ENCODE assay signal across 9 mouse cellular contexts in the genomic region with DNA sequence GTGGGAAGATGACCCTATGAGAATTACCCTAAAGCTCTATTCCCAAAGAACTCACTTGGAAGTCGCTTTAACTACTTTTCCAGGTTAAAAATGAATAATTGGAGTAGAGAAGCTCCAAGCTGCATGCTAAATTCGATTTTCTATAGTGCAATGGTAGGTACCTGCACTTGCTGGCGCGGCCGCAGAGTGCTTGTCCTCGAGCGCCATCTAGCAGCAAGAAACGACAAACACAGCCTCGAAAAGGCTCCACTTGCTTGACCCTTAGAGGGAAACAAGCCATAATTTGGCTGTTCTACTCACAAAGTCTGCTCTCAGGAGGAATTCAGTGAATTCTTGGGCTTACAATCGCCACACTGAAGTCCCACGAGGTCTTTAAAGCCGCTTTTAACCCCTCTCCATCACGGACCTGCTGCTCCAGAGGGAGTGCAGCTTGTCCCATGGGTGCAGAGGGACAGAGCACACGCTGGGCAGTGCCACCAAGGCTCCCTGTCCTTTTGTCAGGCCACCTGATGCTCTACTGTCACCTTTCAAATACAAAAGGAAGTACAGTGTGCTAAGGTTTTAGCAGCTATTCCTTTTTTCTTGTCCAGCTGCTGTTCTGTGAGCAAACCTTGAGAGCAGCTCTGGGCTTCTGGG. TPM values are rescaled to one million over a fixed set of nuclear protein-coding genes. Genes with fewer than 3 reads are reported as not detected.
DNase-seq lines count a peak whose midpoint lies in the region; ATAC-seq and TF ChIP-seq lines count a peak whose summit lies in the region.
"Had no signal": no experiment of that assay in that cellular context is flagged by ENCODE, and none has a peak within 500 bp of the region (broad histone marks: within the 10 kb centered on the region; RNA-seq: fewer than 3 reads in every experiment).

No protein-coding gene starts in this region.

- intact Hi-C loops in left cerebral cortex, adult 2 months (cut with DNase I), result loop anchor here (2.0 kb wide), 1 partner anchor 155 kb away; no protein-coding TSS in a partner anchor

- no peaks in the 10 kb centered on the region for H3K4me1 ChIP-seq in lung, postnatal 0 days (ENCODE audit: insufficient read depth, low read depth, low read length)
- H3K4me1 ChIP-seq: heart, embryonic 13.5 days had no signal

- H3K4me2 ChIP-seq in lung, postnatal 0 days (replicated peaks; ENCODE audit: low read depth, low read length), result no peak overlapping the region
- H3K4me2 ChIP-seq: heart, embryonic 13.5 days had no signal

- H3K27me3 ChIP-seq in lung, postnatal 0 days (replicated peaks; ENCODE audit: insufficient read depth, low read length), result no peaks in the 10 kb centered on the region

- peak; percentile 84 for TF ChIP-seq CTCF in left cerebral cortex, adult 2 months (IDR thresholded peaks at IDR 0.05)
- peak; percentile 92 for TF ChIP-seq CTCF in lung, postnatal 0 days (IDR thresholded peaks at IDR 0.05)

- H3K27ac ChIP-seq in left cerebral cortex, adult 2 months, result no peak overlapping the region
- no peak overlapping the region for H3K27ac ChIP-seq in lung, postnatal 0 days (ENCODE audit: low read length)
- H3K27ac ChIP-seq: heart, embryonic 13.5 days had no signal

- WGBS in lung, postnatal 0 days, result 7% methylated on average over 14 of the region's 14 CpGs

- no peak for TF ChIP-seq EP300 in lung, postnatal 0 days (IDR thresholded peaks at IDR 0.05)

- H3K4me3 ChIP-seq in left cerebral cortex, adult 2 months, result no peak overlapping the region
- no peak overlapping the region for H3K4me3 ChIP-seq in lung, postnatal 0 days (ENCODE audit: low read depth, low read length)
- H3K4me3 ChIP-seq: heart, embryonic 13.5 days had no signal

- no peaks in the 10 kb centered on the region for H3K9me3 ChIP-seq in lung, postnatal 0 days (ENCODE audit: low read length)
- H3K9me3 ChIP-seq: heart, embryonic 13.5 days had no signal

- ATAC-seq in lung, postnatal 0 days, result peak; percentile 57

- no peak overlapping the region for H3K9ac ChIP-seq in lung, postnatal 0 days (replicated peaks; ENCODE audit: low read depth)
- H3K9ac ChIP-seq: heart, embryonic 13.5 days had no signal

- no peaks in the 10 kb centered on the region for H3K36me3 ChIP-seq in lung, postnatal 0 days (ENCODE audit: insufficient read depth, low read length)
- H3K36me3 ChIP-seq: heart, embryonic 13.5 days had no signal

- DNase-seq in left cerebral cortex, adult 2 months (ENCODE audit: extremely low spot score in 1 of 2, low spot score in 2 of 2), result peak; percentile 45 to 50
- DNase-seq in left cerebral cortex, adult 8-10 months (ENCODE audit: low spot score in 2 of 2), result no peak
- peak; percentile 49 for DNase-seq in adrenal gland, adult 2 months
- peak; percentile 82 for DNase-seq in embryo, embryonic 11 days
- peak; percentile 73 for DNase-seq in kidney, postnatal 14 days
- DNase-seq in lung, postnatal 0 days (ENCODE audit: low spot score), result peak; percentile 77
- DNase-seq in retina, adult 2 months (ENCODE audit: low read depth, low spot score), result peak; percentile 44
- DNase-seq in Muller cell, postnatal 12 days (ENCODE audit: inconsistent ontology term), result no peak

RNA-seq across cellular contexts. Expression of gene Fam163a, which starts 37.0 kb away (rescaled TPM):
- 1 to 10 TPM; 8.0 to 8.4 TPM for total RNA-seq in left cerebral cortex, adult 2 months (2021)
- 1 to 10 TPM; 6.9 to 8.0 (median 7.4) TPM for total RNA-seq in left cerebral cortex, adult 8-10 months (2022)
- 10 to 100 TPM in 1 of 2 experiments, 1 to 10 TPM in 1; 9.1 to 15.7 TPM for total RNA-seq in adrenal gland, adult 2 months (2021)
- polyA plus RNA-seq in adrenal gland, adult 2 months (2012; rRNA removed), result 4.3 and 4.9 TPM in 2 replicates
- polyA plus RNA-seq in lung, postnatal 0 days (2015; fragmentation: Nextera tagmentation; extraction: Ambion mirVana), result 0.04 and 0.10 TPM in 2 replicates

Comparison
In these comparisons a context has a peak if more than half of its experiments do, and no peak if none do; other contexts are left out.
1. DNase-seq: peak in left cerebral cortex, adult 2 months (2 of 2), adrenal gland, adult 2 months (single experiment), embryo, embryonic 11 days (single experiment), kidney, postnatal 14 days (single experiment), lung, postnatal 0 days (single experiment) and retina, adult 2 months (single experiment); none in left cerebral cortex, adult 8-10 months (0 of 2) and Muller cell, postnatal 12 days (single experiment).